Mouse (Mus musculus) bone marrow macrophage, adult 2 months (primary cell): ENCODE results near the gene Cd200r4.

Experiments
- CTCF ChIP-seq: IDR thresholded peaks from 2 replicates; pipeline ENCODE4 v1.5.1; 2012; ENCODE audit warnings: low read depth, mild to moderate bottlenecking, low read length, moderate library complexity
- POLR2A ChIP-seq: IDR thresholded peaks from 2 replicates; pipeline ENCODE4 v1.6.1; 2012; ENCODE audit warnings: mild to moderate bottlenecking, low read depth, low read length, borderline replicate concordance

- no peak for TF ChIP-seq POLR2A
- no peak for TF ChIP-seq CTCF
These were observed 37.9 kb upstream of the Cd200r4 start for GRCm38 (mm10) chr16:44773673-44774072.
